Mouse (Mus musculus) left cerebral cortex, adult 2 months (tissue): ENCODE results near the gene Dennd4b. TPM values are rescaled to one million over a fixed set of nuclear protein-coding genes. Genes with fewer than 3 reads are reported as not detected.

ENCODE experiments used
- DNase-seq, 2 experiments: peaks; one replicate each; pipeline ENCODE4 v3.0.0; 2021 to 2022; ENCODE audit warnings: low spot score in 2 of 2, mixed read lengths in 1 of 2; ENCODE audit errors: extremely low spot score in 1 of 2
- H3K27ac ChIP-seq: fragments of 200-600 bp; 2 replicates; pipeline ENCODE4 v1.8.1; 2022
- H3K4me3 ChIP-seq: fragments of 200-600 bp; 2 replicates; pipeline ENCODE4 v1.8.1; 2022
- CTCF ChIP-seq: fragments of 200-600 bp; IDR thresholded peaks from 2 replicates; pipeline ENCODE4 v1.8.1; 2022; ENCODE audit warnings: antibody characterized with exemption, mild to moderate bottlenecking, moderate library complexity
- intact Hi-C: fragments of 180-260 bp; cut with DNase I; formaldehyde crosslinking; loops from one replicate; pipeline ENCODE4 v1.15.1; 2025
- long read RNA-seq, 2 experiments: library from polyadenylated mRNA; stranded (forward); transcript quantifications; one replicate each; pipeline ENCODE4 v2.0.0; 2021; ENCODE audit warnings: borderline mapping rate in 2 of 2
- total RNA-seq, 2 experiments: library from RNA; stranded (reverse); gene quantifications; 2 replicates each; pipeline ENCODE4 v1.2.3; 2021

The Dennd4b gene
- total RNA-seq, result 10 to 100 TPM; 35.0 to 36.7 TPM
- long read RNA-seq, experiment 1, full-length matches to known transcripts, result 17 of 66 reads
- long read RNA-seq, experiment 1, partial matches to known transcripts, result 32 of 66 reads
- long read RNA-seq, experiment 1, other reads (novel, unspliced or antisense), result 17 of 66 reads
- long read RNA-seq, experiment 2, full-length matches to known transcripts, result 25 of 77 reads
- long read RNA-seq, experiment 2, partial matches to known transcripts, result 36 of 77 reads
- long read RNA-seq, experiment 2, other reads (novel, unspliced or antisense), result 16 of 77 reads

- Histone ChIP-seq H3K27ac (peak within 1 kb of the TSS; percentile 98), H3K4me3 (peak within 1 kb of the TSS; percentile 97)
- peak; percentile 87 to 92 for DNase-seq
- intact Hi-C loops, result loop anchor here (2.0 kb wide), 2 partner anchors 28 to 108 kb away; partner anchors contain the start of gene Gatad2b
- TF ChIP-seq CTCF, result peak; percentile 84
These were observed at the start of gene Dennd4b for GRCm38 (mm10) chr3:90265034-90265931. Gene Dennd4b, plus strand, starts transcription at chr3:90265185.

DNA sequence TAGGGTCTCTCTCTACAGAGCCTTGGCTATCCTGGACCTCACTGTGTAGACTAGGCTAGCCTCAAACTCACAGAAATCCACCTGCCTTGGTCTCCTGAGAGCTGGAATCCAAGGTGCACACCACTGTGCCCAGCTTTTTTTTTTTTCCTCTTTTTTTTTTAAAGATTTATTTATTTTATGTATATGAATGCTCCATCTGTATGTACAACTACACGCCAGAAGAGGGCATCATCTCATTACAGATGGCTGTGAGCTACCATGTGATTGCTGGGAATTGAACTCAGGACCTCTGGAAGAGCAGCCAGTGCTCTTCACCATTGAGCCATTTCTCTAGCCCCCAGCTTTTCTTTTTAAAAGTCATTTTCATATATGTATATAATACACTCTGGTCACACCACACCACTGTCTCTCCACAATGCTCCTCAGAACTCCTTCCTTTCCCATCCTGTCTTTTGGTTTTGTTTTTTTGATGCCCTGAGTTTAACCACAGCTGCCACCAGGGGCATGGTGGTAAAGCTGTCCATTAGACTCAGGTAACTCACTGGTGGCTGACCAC, 49.1 kb upstream of the Dennd4b start:
- peak; percentile 39 for TF ChIP-seq CTCF
- no peak for DNase-seq
- Histone ChIP-seq H3K27ac (no peak overlapping the region), H3K4me3 (no peak overlapping the region)
- intact Hi-C loops, result loop anchor here (1.0 kb wide), 1 partner anchor 157 kb away; no protein-coding TSS in a partner anchor

DNA sequence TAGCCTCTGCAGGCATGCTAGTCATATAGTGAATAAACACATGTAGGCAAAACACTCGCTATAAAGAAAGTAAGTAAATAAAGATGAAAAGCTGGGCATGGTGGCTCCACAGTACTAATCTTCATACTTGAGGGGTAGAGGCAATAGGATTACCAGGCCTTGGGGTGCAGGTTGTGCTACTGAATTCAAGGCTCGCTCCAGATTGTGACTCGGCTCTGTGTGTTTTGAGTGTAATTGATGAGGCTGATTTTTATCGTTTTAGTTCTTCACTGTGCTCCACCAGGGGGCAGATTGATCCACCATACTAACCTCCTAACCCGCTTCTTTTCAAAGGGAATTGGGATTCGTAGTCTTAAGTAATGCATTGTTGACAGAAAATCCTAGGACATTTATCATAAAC, 44.9 kb upstream of the Dennd4b start:
- TF ChIP-seq CTCF, result peak; percentile 73
- peak; percentile 18 to 33 for DNase-seq
- Histone ChIP-seq H3K27ac (peak overlapping the region; percentile 60; the same call in 1 of the 2 replicates), H3K4me3 (peak overlapping the region; percentile 43)
- intact Hi-C loops, result loop anchor here (2.0 kb wide), 1 partner anchor 153 kb away; no protein-coding TSS in a partner anchor

- DNase-seq, result peak; percentile 48 to 53
- intact Hi-C loops, result loop anchor here (2.0 kb wide), 1 partner anchor 152 kb away; no protein-coding TSS in a partner anchor
- H3K27ac ChIP-seq, result peak overlapping the region; percentile 60; the same call in 1 of the 2 replicates
- no peak for TF ChIP-seq CTCF
- H3K4me3 ChIP-seq, result peak overlapping the region; percentile 43
These were observed 44.4 kb upstream of the Dennd4b start for GRCm38 (mm10) chr3:90220531-90220951.

GRCm38 (mm10) chr3:90221123-90221522, 43.9 kb upstream of the Dennd4b start:
- Histone ChIP-seq H3K4me3 (peak overlapping the region; percentile 43), H3K27ac (no peak overlapping the region)
- intact Hi-C loops, result loop anchor here (2.0 kb wide), 1 partner anchor 152 kb away; no protein-coding TSS in a partner anchor
- no peak for DNase-seq
- no peak for TF ChIP-seq CTCF

- Histone ChIP-seq H3K4me3 (no peak overlapping the region), H3K27ac (no peak overlapping the region)
- intact Hi-C loops, result no loop called here
- TF ChIP-seq CTCF, result no peak
- no peak for DNase-seq
These were observed 42.5 kb upstream of the Dennd4b start for GRCm38 (mm10) chr3:90222455-90222854.

DNA sequence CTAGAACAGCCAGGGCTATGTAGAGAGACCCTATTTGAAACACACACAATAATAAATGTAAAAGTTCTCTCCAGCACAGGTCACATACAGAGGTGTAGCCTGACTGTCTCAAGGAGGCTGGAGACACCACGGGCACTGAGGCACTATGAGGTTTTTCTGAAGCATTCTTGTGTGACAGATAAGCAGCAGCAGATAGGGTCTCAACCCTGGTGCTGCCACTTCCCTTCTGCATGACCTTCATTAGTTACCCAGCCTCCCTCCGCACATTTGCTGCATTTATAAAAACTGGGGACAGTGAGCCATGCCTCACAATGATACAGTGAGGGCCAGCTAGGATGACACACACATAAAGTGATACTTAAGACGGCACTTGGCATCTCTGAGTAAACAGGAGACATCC, 42.0 kb upstream of the Dennd4b start:
- Histone ChIP-seq H3K4me3 (no peak overlapping the region), H3K27ac (no peak overlapping the region)
- TF ChIP-seq CTCF, result no peak
- intact Hi-C loops, result no loop called here
- no peak for DNase-seq

DNA sequence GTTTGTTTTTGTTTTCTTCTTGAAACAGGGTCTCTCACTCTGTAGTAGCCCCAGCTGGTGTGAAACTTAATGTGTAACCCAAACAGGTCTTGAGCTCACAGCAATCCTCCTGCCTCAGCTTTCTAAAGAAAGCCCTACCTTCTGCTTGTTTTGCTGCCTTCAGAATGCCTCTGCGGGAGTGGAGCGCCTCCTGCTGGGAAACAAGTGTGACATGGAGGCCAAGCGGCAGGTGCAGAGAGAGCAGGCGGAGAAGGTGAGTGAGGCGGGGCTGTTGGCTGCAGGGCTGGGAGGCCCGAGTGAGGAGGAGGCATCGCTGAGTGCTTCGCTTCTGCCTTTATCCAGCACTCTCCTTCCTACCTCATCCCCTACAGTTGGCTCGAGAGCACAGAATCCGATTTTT, 40.7 kb upstream of the Dennd4b start:
- intact Hi-C loops, result no loop called here
- no peak overlapping the region for H3K27ac ChIP-seq
- H3K4me3 ChIP-seq, result no peak overlapping the region
- DNase-seq, result no peak
- no peak for TF ChIP-seq CTCF

DNA sequence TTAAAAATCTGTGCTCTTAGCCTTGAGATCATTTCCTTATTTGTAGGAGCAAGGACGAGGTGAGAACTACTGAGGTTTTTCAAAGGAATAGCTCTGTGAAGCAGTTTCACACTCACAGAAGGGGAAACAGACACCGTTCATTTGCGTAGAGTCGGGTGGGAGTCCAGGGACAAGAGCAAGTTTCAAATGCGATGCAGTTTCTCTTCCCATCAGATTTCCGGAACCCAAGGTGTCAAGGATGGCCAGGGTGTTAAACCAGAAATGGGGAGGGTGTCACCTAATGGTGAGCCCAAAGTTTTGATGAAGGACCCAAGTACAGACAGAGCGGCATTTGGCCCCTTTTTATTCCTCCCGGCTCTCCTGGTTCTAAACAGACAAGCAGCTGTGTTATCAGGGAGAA, 33.9 kb upstream of the Dennd4b start:
- peak overlapping the region; percentile 56; the same call in 1 of the 2 replicates for H3K27ac ChIP-seq
- DNase-seq, result no peak
- intact Hi-C loops, result loop anchor here (2.0 kb wide), 1 partner anchor 18 kb away; the partner anchor contains the start of gene Slc39a1
- TF ChIP-seq CTCF, result no peak
- H3K4me3 ChIP-seq, result peak overlapping the region; percentile 82

- H3K4me3 ChIP-seq, result peak within 1 kb of the TSS; percentile 82
- peak; percentile 92 to 95 for DNase-seq
- intact Hi-C loops, result loop anchor here (2.0 kb wide), 1 partner anchor 17 kb away; the partner anchor contains the start of gene Slc39a1
- H3K27ac ChIP-seq, result peak within 1 kb of the TSS; percentile 82
- TF ChIP-seq CTCF, result no peak; the same call in none of the 2 replicates
These were observed 33.3 kb upstream of the Dennd4b start, which contains the start of gene Jtb for GRCm38 (mm10) chr3:90231507-90232333. Gene Jtb, plus strand, starts transcription at chr3:90231597.

GRCm38 (mm10) chr3:90241251-90241650, 23.7 kb upstream of the Dennd4b start:
- no peak for TF ChIP-seq CTCF
- DNase-seq, result no peak
- no peak overlapping the region for H3K27ac ChIP-seq
- no peak overlapping the region for H3K4me3 ChIP-seq
- intact Hi-C loops, result no loop called here
